Mouse (Mus musculus): ENCODE data around the gene Lgr4.

DNA sequence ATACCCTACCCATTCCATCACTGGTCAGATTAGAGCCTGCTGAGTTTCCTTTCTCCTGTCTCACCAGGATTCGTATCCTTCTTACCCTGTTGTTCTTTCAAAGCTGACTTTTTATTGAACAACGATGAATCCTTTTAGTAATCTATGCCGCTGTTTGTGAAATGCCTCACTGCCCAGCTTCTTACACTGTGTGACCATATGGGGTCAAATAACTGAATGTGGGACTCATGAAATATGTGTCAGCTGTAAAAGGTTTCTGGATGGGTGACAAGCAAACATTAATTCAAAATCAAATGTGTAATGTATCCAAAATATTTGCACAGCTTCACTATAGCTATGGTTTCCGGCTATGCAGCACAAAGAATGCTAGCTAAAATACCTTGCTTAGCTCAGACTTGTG, 28.1 kb downstream of the Lgr4 start:
- TF ChIP-seq CTCF (IDR thresholded peaks at IDR 0.05; ENCODE audit: control insufficient read depth, insufficient read depth, insufficient read length) (no peak), USF1 (IDR thresholded peaks at IDR 0.05; ENCODE audit: low read depth) (no peak), MYOD1 (IDR thresholded peaks at IDR 0.05; ENCODE audit: control insufficient read depth, insufficient read length, low read depth) (no peak), FOSL1 (IDR thresholded peaks at IDR 0.05; ENCODE audit: insufficient read depth, low read length, poor library complexity, severe bottlenecking) (no peak), MAX (IDR thresholded peaks at IDR 0.05) (no peak), MYOG (IDR thresholded peaks at IDR 0.05; ENCODE audit: control insufficient read depth, extremely low read depth, insufficient read length) (no peak), CEBPB (IDR thresholded peaks at IDR 0.05; ENCODE audit: low read depth) (no peak)
